Comparison of ENCODE assay signal across 7 mouse cellular contexts in the genomic region with DNA sequence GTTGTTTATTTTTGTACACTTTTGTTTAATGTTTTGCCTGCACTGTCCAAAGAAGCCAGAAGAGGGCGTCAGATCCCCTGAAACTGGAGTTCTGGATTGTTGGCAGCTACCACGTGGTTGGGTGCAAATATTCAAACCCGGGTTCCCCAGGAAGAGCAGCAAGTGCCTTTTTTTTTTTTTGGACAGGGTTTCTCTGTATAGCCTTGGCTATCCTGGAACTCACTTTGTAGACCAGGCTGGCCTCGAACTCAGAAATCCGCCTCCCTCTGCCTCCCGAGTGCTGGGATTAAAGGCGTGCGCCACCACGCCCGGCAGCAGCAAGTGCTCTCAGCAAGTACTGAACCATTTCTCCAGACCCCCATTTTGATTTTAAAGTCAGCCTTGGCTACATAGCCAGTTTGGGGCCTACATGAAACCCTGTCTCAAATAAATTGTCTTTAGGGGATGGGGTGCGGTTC. TPM values are rescaled to one million over a fixed set of nuclear protein-coding genes. Genes with fewer than 3 reads are reported as not detected.
DNase-seq lines count a peak whose midpoint lies in the region; ATAC-seq and TF ChIP-seq lines count a peak whose summit lies in the region.
"Not testable (repeated sequence)": the region's sequence is repeated elsewhere in the genome, so short reads cannot be mapped to it uniquely, and the experiment has no call there.

No protein-coding gene starts in this region.

- H3K9me3 ChIP-seq in hindbrain, embryonic 10.5 days; lung, embryonic 15.5 days: not testable (repeated sequence)

- not testable (repeated sequence) for H3K27me3 ChIP-seq in cerebellum, adult 2 months (ENCODE audit: control insufficient read depth, insufficient read depth, low read length); hindbrain, embryonic 10.5 days (ENCODE audit: insufficient read depth, poor library complexity, severe bottlenecking); lung, embryonic 15.5 days

- H3K27ac ChIP-seq in cerebellum, adult 2 months (ENCODE audit: insufficient read depth, low read length): peak overlapping the region; percentile 92
- peak overlapping the region; percentile 86 for H3K27ac ChIP-seq in hindbrain, embryonic 10.5 days
- H3K27ac ChIP-seq in lung, embryonic 15.5 days: peak overlapping the region; percentile 98

- H3K36me3 ChIP-seq in hindbrain, embryonic 10.5 days; lung, embryonic 15.5 days: not testable (repeated sequence)

- H3K4me1 ChIP-seq in cerebellum, adult 2 months (ENCODE audit: control insufficient read depth, insufficient read depth, low read length): peaks cover 13% of the 10 kb centered on the region
- peaks cover 19% of the 10 kb centered on the region for H3K4me1 ChIP-seq in hindbrain, embryonic 10.5 days (replicated peaks)
- peaks cover 36% of the 10 kb centered on the region for H3K4me1 ChIP-seq in lung, embryonic 15.5 days

- peak; percentile 59 for DNase-seq in MN1 (ENCODE audit: low spot score)
- DNase-seq in cerebellum, adult 2 months: peak; percentile 58 to 65
- DNase-seq in gastrocnemius, adult 18-20 months (ENCODE audit: low spot score): peak; percentile 61
- not testable (repeated sequence) for DNase-seq in hindbrain, embryonic 10.5 days (ENCODE audit: low spot score)
- DNase-seq in kidney, postnatal 4 days: peak; percentile 68 to 75
- DNase-seq in skeletal muscle tissue, adult 2 months (ENCODE audit: low read depth, low spot score): peak; percentile 58

- H3K4me2 ChIP-seq in lung, embryonic 15.5 days: not testable (repeated sequence)

- not testable (repeated sequence) for TF ChIP-seq POLR2A in cerebellum, adult 2 months (IDR thresholded peaks at IDR 0.05; ENCODE audit: borderline replicate concordance, insufficient read depth, low read length)

- not testable (repeated sequence) for ATAC-seq in lung, embryonic 15.5 days (ENCODE audit: borderline replicate concordance, extremely low read depth, low FRiP score, low TSS enrichment)

- peak; percentile 54; the same call in 1 of the 2 replicates for TF ChIP-seq CTCF in cerebellum, adult 2 months (IDR thresholded peaks at IDR 0.05; ENCODE audit: borderline replicate concordance, insufficient read depth, low read depth, low read length)

- WGBS in cerebellum, adult 2 months: 67% methylated on average over 11 of the region's 11 CpGs
- 74% methylated on average over 11 of the region's 11 CpGs for WGBS in hindbrain, embryonic 10.5 days
- 67% methylated on average over 11 of the region's 11 CpGs for WGBS in lung, embryonic 15.5 days

- H3K4me3 ChIP-seq in cerebellum, adult 2 months (replicated peaks; ENCODE audit: insufficient read depth, low read depth, low read length); lung, embryonic 15.5 days: not testable (repeated sequence)
- 0 out of 2 replicates have a peak overlapping the region, but pooled peaks have one; percentile 39 for H3K4me3 ChIP-seq in hindbrain, embryonic 10.5 days

- H3K9ac ChIP-seq in lung, embryonic 15.5 days: not testable (repeated sequence)

RNA-seq across cellular contexts. Expression of a gene that starts 45.4 kb away (rescaled TPM):
- not detected in 2 replicates for polyA plus RNA-seq in cerebellum, adult 2 months (2012; rRNA removed)
- total RNA-seq in gastrocnemius, adult 18-20 months (2021): not detected
- not detected in 2 replicates for polyA plus RNA-seq in hindbrain, embryonic 10.5 days (2016; fragmentation: Nextera tagmentation; extraction: Ambion mirVana)
- not detected in 2 replicates for polyA plus RNA-seq in lung, embryonic 15.5 days (2015; fragmentation: Nextera tagmentation; extraction: Ambion mirVana)

RNA-seq across cellular contexts. Expression of a gene that starts 45.5 kb away (rescaled TPM):
- 1.6 and 1.8 TPM in 2 replicates for polyA plus RNA-seq in cerebellum, adult 2 months (2012; rRNA removed)
- total RNA-seq in gastrocnemius, adult 18-20 months (2021): not detected
- polyA plus RNA-seq in hindbrain, embryonic 10.5 days (2016; fragmentation: Nextera tagmentation; extraction: Ambion mirVana): 0.12 TPM in 1 of 2 replicates, not detected in the other
- 0.17 TPM in 1 of 2 replicates, not detected in the other for polyA plus RNA-seq in lung, embryonic 15.5 days (2015; fragmentation: Nextera tagmentation; extraction: Ambion mirVana)

RNA-seq across cellular contexts. Expression of a gene that starts 55.0 kb away (rescaled TPM):
- polyA plus RNA-seq in cerebellum, adult 2 months (2012; rRNA removed): 610 and 672 TPM in 2 replicates
- 10 to 100 TPM; 64.2 to 99.0 TPM for total RNA-seq in gastrocnemius, adult 18-20 months (2021)
- polyA plus RNA-seq in hindbrain, embryonic 10.5 days (2016; fragmentation: Nextera tagmentation; extraction: Ambion mirVana): 2,611 and 3,050 TPM in 2 replicates
- 2,819 and 2,940 TPM in 2 replicates for polyA plus RNA-seq in lung, embryonic 15.5 days (2015; fragmentation: Nextera tagmentation; extraction: Ambion mirVana)
